Mouse (Mus musculus) lung, postnatal 36 days (tissue): ENCODE measurements around the gene Srrm3.

Experiments
- DNase-seq: peaks from one replicate; pipeline ENCODE4 v3.0.0; 2022; ENCODE audit warnings: mixed read lengths

Srrm3 gene

DNA sequence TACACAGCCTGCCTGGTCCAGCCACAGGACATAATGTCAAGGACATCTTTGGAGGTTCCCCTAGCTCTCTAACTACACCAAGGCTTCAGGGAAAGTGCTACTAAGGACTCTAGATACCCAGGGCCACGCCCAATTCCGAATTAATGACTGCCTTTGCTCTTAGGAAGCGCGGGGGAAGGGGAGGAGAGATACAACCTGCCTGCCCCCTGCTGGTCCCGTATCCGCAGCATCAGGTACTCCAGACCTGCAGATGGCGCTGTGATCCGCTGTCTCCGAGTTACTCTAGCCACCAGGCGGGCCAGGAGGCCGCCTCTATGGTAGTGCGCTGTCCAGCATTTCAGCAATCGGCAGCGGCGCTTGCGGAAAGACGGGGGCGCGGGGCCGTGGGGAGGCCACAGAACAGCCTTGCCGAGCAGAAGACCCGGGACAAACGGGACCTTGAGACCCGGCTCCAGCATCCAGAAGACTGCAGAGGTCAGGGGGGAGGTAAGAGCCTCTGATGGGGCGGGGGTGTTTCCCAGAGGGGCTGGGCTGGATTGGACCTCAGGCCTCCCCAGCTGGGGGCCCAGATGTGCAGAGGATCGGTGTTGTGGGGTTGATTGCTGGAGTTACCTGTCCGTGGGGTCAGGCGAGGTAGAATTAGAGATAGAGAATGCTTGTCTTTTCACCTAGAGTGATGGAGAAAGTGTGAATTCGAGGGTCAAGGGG is at the start of gene Srrm3:
Srrm3 (plus strand) TSS at position 336 of the 708 bp plus-strand sequence.
- DNase-seq: peak; percentile 93

DNA sequence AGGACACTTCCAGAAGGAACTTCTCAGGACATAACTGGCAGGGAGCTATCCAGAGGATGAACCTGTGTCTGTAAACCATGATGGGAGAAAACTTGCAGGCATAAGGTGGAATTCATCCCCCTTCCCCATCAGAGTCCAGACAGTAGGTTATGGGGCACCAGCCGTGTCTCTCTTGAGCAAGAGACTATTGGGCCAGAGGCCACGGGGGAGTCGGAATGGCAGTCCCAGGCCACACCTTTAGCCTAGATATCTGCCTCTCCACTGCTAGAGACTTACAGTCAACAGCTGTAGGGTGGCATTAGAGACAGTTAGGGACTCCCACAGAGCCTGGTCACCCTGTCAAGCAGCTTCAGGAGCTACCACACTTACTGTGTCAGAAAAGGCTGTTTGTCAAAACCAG is 44.8 kb upstream of the Srrm3 start:
- peak; percentile 28 for DNase-seq

DNA sequence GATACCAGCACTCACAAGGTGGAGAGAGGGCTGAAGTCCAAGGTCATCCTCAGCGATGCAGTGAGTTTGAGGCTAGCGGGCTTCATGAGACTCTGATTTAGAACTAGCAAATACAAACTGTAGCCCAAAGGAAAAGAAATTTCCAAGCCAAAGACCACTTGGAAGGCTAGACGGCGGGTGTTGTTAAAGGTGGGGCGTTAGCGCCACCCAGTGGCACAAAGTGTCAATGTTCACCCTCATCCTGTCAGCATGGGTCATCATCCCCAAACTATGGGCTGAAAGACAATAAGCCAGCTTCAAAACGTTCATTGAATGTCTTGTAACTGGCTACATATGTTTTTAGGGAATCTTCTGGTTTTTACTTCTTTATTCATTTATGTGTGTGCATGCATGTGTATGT is 43.2 kb upstream of the Srrm3 start:
- peak; percentile 86 for DNase-seq

DNA sequence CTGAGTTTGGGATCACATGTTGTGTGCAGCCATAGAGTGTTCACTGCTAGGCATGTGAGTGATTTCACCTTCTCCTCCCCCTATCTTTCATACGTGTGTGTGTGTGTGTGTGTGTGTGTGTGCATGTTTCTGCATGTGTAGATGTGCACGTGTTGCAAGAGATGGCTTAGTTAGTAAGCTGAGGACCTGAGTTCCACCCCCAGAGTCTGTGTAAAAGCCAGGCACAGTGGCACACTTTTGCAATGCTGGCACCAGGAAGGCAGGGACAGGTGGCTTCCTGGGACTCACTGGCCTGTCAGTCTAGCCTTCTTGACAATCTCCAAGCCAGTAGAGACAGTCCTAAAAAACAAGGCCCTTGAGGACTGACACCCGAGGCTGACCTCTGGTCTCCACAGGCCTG is 41.7 kb upstream of the Srrm3 start:
- no peak for DNase-seq

DNA sequence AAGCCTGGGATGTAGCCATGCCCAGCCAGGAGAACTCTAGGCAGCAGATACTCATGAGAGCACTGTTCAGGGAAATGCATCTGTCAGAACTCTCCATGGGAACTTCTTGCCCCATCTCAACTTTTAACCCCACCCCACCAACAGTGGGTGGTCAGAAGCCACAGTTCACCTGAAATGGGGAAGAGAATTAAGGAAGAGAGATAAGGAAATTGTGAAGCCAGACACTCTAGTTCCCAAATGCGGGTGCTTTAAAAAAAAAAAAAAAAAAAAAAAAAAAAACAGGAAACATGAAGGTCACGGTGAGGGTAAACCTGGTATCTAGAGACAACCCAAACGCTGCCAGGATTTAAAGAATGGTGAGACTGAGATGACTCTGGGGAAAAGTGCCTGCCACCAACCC is 34.2 kb upstream of the Srrm3 start:
- DNase-seq: peak; percentile 56

DNA sequence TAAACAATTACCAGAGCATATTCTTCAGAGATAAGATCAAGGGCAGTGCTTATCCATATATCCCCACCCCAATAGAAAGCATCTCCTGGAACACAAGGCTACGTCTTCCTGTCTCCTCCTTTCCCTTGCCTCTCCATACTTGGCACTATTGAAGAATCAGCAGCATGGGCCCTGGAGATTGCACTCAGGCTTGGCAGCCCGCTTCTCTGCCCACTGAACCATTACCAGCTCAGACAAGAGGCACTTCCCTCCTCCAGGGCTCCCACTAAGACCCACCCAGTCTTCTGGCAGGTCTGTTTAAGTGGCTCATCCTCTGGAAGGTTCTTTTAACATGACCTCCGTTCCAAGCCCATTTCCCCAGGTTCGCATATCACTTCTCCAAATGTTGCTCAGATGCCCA is 30.1 kb upstream of the Srrm3 start:
- no peak for DNase-seq

DNA sequence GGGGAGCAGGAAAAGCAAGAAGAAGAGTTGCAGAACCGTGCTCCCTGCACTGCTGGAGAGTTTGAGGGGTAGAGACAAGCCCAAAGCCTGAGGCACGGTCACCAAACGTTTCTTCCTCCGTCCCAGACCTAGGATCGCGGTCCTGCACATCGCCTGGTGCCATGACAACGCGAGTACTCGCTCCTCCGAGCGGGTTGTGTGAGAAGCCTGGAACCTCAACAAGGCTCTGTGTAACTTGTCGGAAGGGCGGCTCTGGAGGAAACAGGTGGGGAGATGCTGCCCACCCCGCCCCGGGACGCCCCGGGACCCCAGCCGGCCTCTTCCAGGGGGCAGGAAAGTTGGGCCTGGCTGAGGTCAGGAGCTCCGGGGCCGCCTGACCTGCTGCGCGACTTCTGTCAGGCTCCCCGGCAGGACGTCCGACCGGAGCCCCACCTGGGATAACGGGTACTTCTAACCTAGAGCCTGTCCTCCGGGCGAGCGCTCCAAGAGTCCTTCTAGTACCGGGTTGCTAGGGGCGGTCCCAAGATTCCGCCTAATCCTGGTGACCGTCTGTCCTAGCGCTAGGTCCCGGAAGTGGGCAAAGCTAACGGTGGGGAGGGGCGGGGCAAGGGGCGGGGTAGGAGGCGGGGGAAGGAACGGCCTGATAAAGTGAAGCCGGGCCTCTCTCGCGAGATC is 28.8 kb upstream of the Srrm3 start, which contains the start of gene Styxl1:
Styxl1 (minus strand) TSS at position 590 of the 675 bp plus-strand sequence.
- peak; percentile 35 for DNase-seq

DNA sequence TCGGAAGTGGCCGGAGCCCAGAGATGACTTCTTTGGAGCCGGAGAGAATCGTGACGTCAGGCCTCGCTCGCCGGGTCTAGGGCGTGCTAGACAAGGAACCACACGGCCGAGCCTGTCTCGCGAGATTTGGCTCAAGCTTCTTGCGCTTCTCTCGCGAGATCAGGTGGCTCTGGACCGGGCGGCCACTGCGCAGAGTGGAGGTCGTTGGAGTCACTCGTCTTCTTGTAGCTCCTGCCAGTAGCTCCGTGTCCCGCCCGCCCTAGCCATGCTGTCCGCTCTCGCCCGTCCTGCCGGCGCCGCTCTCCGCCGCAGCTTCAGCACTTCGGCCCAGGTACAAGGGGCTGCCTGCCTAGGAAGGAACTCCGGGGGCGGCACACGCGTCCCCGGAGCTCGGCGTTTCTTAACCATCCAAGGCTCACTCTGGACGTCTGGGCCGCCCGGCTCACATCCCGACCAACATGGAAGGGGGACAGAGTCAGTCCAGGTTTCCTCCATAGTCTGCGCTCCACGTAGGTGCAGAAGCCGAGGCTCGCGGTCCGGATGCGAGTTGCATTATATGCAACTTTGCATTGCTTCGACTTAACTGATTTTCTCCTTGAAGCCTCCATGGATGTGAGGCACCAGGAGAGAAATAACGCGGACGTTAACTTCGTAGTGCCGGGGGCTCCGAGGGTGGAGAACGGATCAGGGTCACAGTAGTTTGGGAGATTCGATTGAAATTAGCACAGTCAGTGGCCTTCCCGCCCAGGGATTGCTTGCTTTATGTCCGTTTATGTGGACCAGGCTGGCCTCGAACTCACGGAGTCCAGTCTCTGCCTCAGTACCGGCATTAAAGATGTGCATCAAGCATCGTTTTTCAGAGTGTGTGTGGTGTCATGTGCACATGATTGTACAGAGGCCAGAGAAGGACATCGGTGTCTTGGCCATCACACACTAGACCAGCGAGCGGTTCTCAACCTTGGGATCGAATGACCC is 27.9 kb upstream of the Srrm3 start, which contains the start of gene Mdh2:
Mdh2 (plus strand) TSS at position 10 of the 975 bp plus-strand sequence.
- DNase-seq: peak; percentile 100

- DNase-seq: no peak
Measured at GRCm38 (mm10) chr5:135780331-135780730, 26.4 kb upstream of the Srrm3 start.

DNA sequence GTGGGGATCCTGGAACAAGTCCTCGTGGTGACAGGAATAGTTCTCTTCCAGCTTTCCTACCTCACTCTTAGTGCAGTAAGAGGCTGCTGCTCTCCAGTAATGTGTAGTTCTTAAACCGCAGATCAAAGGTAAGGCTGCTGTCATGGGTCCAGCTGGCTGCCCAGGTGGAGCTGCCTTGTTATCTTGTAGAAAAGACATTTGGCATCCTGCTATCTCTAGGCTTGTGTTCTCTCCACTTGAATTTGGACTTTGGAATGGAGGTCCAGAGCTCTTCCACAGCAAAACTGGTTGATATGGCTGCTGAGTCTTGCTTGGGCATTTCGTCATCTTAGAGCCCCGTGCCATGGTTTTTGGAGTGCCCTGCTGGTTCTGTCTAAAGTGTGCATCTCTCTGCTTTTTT is 23.8 kb upstream of the Srrm3 start:
- DNase-seq: no peak

DNA sequence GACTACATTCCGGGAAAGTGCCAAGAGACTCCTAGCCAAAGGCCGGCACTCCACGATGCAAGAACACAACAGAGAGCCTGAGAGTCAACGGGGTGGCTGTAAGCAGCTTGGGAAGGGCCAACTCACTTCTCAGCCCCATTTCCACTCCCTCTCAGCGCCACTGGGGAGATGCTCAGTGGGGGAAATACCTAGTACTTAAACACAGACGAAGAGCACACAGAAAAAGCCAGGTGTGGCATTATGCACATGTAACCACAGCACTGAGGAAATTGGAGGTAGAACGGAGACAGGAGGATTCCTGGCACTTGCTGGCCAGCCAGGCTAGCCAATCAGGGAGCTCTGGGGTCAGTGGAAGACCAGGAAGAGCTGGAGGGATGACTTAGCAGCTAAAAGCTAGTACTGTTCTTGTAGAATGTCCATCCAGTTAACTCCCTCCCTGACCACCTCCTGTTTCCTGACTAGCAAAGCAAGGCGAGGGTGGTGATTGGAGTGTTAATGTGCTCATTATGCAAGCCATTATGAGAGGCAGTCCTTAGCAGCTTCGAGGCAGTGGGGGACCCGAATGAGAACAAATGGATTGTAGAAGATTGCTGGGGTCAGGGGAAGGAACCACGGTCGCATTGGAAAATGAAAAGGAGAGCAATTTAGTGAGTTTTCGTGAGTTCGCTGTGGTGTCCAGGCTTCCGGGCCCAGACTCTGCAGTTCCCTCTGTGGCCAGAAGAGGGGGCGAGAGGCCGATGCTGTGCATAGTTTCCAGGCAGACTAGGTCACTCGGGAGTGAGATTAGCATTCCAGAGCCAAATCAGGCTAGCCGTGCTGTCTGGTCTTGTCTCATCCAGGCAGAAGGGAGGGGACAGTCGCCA is 12.5 kb upstream of the Srrm3 start:
- DNase-seq: peak; percentile 92

- no peak for DNase-seq
Measured at GRCm38 (mm10) chr5:135794859-135795181, 11.9 kb upstream of the Srrm3 start.

DNA sequence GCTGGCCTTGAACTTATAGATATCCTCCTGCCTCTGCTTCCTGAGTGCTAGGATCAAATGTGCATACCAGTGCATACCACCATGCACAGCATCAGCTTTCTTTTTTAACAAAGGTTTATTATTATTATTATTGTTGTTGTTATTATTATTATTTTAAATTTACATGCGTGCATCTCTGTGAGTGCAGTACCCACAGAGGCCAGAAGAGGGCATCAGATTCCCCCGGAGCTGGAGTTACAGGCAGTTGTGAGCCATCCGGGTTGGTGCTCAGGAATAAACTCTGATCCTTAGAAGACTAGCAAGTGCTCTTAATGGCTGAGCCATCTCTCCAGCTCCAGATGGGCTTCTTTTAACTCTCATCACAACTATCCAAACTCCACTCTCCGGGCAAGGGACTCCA is 6.9 kb upstream of the Srrm3 start:
- no peak for DNase-seq

- no peak for DNase-seq
Measured at GRCm38 (mm10) chr5:135800927-135801326, 5.8 kb upstream of the Srrm3 start.

DNA sequence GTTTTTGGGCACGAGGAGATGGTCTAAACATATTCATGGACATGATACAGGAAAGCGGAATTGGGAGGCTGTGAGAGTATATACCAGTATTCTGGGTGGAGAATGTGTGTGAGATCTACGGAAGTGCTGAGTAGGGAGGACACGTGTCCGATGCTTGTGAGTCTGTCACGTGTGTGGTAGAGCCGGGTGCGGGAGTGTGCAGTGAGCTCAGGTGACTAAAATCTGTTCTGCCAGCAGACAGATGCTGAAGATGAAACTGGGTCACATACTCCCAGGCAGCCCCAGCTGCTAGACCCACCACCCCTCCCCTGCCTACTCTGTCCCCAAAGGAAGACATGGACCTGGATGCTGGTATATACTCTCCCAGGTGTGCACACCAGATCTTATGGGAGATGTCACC is 4.0 kb upstream of the Srrm3 start:
- DNase-seq: no peak

GRCm38 (mm10) chr5:135803135-135803534 is 3.6 kb upstream of the Srrm3 start:
- DNase-seq: no peak

- no peak for DNase-seq
Measured at GRCm38 (mm10) chr5:135803676-135804075, 3.0 kb upstream of the Srrm3 start.

GRCm38 (mm10) chr5:135804735-135805134 is 2.0 kb upstream of the Srrm3 start:
- DNase-seq: no peak

GRCm38 (mm10) chr5:135807263-135807637 is 560 bp downstream of the Srrm3 start:
- DNase-seq: no peak

DNA sequence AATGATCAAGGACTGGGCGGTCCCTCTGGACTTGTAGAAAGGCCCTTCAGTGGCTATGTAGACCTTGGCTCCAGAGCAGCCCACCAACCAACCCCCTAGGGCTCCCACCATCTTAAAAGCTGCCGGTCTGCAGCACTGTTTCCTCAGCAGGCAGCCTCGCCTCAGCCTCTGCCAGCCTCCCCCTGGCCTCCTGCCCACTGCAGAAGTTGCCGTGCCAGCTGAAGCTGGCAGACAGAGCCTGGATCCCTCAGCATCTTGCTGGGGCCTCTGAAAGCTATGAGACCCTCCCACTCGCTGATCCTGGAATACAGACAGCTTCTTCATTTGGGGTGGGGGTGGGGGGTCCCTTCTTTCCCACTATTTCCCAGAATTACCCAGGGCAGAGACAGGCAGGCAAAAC is 6.3 kb downstream of the Srrm3 start:
- DNase-seq: no peak

GRCm38 (mm10) chr5:135818491-135818890 is 11.8 kb downstream of the Srrm3 start:
- no peak for DNase-seq

DNA sequence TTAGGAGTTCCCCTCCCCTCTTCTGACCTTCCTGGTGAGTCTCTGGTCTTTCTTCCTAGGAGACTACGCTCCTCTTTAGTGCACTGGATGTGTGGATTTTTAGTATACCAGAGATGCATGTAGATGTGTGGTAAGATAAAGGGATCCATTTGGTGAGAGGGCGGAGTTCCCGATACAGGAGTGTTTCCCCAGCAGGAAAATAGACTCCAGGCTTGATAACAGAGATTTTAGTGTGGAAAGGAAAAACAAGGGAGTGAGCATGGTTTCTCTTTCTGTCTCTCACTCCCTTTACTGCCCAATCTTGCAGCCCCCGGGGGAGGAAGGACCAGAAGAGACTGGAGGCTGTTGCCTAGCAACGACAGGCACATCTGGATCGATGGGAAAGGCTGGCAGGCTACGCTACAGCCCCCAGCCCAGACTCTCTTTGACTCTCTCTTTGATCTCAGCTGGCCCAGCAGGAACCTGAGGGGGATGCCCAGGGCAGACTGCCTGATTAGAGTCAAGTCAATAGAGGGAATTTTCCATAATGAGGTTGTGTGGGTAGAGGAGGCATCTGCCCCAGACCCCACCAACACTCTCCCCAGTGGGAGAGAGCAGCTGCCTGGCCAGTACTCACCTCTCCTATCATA is 15.7 kb downstream of the Srrm3 start:
- DNase-seq: no peak
